Mouse (Mus musculus) thymus, postnatal 10 days (tissue): ENCODE data around the gene Insc.

Experiments used
- DNase-seq, 2 experiments: peaks; one replicate each; pipeline ENCODE4 v3.0.0; 2021; ENCODE audit warnings: low spot score in 2 of 2

The Insc gene

DNA sequence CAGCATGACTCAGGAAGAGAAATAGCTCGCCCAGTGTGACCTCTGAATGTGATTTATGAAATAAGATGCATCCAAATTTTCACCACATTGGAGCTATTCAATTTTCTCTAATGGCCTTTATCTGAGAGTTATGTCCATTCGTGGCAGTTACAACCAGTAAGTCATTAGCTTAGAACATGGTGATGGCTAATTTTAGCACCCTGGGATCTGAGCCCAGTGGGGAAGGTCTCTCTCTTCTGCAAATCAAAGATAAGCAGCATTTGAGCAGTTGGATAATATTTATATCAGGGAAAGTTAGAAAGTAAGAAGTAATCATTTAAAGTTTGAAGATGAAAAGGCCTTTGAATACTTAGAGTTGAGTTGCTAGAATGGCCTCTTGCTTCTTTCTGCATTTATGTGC is 19.2 kb downstream of the Insc start:
- DNase-seq: no peak

DNA sequence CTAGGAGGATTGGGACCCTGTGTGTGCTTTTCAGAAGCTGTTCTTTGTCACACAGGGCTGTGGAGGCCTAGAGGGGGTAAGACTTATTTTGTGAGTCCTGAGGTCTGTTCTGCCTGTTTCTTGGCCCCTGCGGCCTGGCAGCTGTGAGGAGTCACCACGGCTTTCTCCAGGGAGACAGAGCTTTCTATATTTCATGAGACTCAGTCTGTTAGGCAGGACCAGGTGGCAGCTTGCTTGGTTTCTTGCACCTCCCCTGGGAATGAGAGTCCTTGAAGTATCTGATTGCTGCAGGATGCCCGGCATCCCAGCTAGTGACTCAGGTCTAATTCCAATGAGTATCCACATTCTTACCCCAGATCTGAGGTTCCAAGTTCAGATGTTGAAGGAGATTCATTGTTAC is 21.8 kb downstream of the Insc start:
- no peak for DNase-seq

DNA sequence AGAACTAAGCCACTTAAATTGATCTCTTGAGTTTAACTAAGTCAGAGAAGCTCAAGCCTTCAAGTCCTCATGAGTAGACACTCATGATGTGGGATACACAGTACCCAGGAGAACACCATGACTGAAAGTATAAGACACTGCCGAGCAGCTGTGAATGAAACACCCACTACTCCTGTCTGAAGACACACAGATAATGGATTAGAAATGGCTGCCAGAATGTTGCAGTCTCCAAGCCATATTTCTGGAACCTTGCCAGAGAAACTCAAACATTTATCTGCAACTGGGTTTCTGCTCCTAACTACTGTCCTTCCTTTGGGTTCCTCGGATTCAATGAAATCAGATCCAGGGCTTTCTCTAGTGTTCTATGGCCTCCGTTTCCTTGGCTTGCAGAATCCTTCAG is 23.0 kb downstream of the Insc start:
- no peak for DNase-seq

DNA sequence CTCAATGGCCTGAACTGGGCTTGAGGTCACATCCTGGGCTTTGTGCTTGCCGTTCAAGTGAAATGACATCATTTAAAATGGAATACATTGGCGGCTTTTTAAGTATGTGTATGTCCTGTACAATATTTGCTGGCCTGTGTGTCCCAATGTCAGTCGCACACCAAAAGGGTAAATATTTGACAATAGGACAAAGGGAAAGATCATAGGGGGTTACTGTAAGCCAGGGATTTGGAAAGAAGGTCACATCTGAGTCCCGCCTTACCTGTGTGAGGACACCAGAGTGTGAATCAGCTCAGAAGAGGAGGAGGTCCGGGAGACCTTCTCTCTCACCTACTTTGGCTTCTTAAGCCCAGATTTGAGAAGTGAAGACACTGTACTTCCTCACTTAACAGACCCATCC is 25.0 kb downstream of the Insc start:
- DNase-seq: no peak

DNA sequence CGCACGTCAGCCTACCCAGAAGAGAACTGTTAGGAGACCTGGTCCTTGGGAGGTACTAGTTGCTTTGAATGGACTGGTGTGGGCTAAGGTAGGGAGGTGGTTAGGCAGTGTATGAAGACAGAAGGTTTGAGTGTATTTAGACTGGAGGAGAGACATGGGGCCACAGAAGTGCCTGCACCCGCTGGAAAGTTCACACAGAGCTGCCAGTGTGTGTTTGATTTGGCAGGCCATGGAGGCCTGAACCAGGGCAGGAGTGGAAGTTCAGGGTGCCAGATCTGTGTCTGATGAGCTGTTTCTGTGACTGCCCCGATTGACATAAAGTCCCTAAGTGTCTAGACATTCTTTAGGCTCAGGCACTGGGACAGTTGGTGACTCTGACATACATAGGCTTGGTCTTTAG is 25.5 kb downstream of the Insc start:
- DNase-seq: no peak

DNA sequence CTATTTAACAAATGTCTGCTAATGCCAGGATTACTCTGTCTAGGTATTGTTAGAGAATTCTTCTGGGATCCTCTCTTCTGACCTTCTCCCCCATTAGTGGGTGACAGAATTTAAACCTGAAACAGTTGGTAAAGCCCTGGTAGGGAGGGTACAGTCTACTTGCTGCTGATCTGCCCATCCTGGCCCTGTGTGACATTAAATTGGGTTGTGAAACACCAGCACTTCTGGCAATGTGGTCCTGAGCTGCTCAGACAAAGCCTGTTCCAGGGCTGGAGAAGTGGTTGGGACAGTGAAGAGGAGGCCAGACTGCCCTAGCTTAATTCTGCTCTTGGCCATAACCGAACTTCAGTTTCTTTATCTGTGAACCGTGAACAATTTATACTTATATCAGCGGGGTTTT is 27.1 kb downstream of the Insc start:
- no peak for DNase-seq

DNA sequence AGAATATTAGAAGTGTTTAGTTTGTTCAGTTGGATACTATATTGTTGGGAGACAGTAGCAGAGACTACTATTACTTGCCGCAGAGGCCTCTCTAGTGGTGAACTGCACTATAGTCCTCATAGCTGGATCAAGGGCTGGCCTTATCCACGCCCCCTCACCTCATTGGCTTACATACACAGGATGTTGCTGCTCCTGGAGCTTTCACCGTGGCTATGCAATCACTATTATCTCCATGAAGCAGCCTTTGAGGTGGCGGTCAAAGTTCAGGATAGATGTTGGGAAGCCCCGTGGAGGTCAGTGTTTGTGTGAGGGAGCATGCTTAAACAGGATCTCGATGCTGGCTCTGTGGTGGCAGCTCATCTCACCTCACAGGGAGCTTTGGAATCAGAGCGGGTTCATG is 28.3 kb downstream of the Insc start:
- DNase-seq: no peak

DNA sequence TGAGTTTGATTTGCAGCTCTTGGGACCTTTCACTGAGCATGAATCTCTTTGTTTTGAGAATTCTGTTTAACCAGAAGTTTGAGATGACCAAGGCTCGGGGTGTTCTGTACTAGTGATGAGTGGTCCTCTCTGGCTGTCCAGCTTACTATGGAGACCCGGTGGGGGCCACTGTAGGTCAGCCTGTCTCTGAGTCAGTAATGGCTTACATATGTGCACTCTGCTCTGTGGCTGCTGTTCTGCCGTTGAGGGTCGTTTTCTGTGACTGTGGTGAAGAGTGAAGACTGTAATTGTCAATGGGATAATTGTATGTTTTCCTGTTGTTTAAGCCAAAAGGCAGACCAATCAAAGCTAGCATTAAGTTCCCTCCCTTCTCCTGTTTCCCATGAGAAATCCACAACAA is 30.3 kb downstream of the Insc start:
- DNase-seq: no peak

DNA sequence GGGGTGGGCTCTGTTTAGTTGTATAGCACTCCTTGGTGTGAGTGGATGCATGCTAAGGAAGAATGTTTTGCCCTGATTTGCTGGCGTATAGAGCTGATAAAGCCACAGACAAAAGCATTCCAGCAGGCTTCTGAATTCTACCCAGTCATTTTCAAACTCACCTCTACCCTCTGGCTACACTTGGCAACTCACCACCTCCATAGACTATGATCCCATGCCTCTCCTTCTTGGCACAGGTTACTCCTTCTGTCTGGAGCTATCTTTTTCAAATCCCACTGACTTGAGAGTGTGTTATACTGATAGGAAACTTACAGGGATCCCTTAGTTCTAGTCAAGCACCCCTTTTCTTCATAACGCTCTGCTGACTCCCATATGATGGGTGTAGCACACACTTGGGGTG is 32.4 kb downstream of the Insc start:
- no peak for DNase-seq

DNA sequence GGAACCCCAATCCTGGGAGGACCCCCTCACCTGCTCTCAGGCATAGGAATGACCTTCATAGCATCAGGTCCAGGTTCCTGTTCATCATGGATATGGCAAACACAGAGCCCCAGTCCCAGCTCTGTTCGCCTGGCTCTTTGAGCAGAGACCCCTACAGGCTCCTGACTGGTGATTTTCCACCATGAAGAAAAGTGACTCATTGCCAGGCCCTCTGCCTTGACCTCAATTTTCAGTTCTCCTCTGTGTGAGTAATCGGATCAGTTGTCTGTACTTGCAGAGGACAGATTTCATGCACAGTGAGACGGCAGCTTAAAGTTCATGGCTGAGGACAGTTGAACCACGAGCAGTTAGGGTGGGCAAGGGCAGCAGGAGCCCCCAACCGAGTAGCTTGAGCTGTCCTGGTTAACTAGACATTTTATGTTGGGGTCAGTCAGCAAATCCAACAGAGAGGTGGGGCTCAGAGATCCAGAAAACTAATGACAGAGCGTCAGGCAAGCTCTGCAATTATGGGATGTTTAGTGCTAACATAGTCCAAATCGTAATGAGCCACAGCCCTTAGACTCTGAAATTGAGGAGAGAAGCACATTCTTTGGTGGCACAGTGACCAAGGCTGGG is 34.8 kb downstream of the Insc start:
- DNase-seq: no peak

DNA sequence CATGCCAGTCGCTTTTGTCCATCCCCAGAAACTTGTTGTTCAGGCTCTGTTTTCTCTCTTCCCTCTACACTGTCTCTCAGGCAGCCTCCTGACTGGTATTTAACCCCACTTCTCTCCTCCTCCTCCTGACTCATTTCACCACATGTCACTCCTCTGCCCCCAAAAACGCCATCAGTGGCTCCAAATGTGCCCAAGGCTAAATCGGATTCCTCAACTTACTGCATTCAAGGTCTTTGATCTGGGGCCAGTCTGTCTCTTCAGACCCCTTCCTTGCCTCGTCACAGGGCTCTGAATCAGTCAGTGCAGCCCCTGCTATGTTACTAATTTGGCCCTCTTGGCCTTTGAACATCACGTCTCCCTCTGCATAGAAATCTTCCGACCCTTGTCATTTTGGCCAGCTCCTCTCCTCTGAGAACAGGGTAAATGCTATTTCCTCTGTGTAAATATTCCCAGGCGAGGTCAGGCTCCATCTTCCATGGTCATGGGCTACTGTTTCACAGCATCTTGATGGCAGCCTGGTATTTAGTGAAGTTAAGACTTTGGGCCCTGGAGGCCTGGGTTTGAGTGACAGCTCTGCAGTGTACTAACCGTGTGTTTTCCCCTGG is 35.7 kb downstream of the Insc start:
- no peak for DNase-seq

DNA sequence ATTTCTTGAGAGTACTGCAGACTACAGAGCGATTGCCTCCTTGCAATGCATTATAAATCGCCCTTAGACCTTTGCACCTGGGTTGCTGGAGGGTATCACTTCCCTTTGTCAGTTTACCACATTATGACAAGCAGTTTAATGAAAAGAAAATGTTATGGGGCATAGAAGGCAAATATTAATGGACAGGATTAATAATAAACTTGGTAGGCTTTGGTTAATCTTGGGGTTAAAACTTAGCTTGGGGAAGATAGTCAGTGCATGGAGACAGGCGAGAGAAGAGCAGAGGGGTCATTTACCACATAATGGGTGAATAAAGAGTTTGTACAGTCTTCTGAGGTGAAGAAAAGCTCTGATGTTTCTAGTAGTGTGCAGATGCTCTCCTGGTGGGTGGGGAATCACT is 39.8 kb downstream of the Insc start:
- no peak for DNase-seq

DNA sequence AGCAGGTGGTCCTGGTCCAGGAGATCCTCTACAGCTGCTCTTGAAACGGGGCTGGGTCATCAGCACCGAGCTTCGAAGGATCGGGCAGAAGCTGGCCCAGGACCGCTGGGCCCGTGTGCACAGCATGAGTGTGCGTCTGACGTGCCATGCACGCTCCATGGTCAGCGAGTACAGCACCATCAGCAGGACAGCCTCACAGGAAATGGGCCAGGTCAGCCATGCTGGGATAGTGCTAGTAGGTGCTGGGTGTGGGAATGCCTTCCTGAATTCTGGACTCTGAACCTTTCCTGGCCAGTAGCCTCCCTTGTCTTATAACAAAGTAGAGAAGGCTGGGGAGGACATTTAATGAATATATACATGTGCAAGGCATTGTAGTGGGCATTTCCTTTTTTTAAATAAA is 47.6 kb downstream of the Insc start:
- no peak for DNase-seq

DNA sequence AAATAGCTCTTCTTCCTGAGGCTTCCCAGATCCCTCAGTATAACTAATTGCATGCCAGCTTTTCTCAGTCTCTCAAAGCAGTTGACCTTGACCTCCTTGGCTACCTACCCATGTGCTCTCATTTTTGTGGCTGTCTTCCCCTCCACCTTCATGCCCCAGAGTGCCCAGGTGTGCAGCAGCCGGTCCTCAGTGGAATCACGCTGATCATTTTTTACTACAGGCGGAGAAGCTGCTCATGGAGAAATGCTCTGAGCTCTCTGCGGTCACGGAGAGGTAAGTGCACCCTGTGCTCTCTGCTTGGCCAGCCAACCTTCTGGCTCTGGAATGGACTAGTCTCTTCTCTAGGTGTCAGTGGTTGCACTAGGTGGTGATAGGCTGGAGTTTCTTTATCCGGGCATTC is 48.5 kb downstream of the Insc start:
- DNase-seq: no peak

DNA sequence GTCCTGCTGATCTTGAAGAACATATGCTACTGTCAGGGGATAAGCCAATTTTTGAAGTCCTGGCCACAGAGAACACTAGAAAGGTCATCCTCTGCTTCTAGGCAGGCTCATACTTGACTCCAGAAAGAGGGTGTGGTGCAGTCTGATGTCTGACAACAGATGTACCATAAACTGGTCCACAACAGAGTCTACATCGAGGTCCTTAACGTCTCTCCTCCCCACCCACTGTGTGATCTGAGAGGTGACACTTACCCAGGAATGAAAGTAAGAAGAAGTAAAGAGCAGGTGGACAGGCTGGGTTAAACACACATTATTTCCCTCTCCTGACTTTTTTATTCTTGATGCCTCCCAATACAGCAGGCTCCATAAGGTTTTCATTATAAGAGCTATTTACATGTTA is 50.9 kb downstream of the Insc start:
- DNase-seq: no peak

DNA sequence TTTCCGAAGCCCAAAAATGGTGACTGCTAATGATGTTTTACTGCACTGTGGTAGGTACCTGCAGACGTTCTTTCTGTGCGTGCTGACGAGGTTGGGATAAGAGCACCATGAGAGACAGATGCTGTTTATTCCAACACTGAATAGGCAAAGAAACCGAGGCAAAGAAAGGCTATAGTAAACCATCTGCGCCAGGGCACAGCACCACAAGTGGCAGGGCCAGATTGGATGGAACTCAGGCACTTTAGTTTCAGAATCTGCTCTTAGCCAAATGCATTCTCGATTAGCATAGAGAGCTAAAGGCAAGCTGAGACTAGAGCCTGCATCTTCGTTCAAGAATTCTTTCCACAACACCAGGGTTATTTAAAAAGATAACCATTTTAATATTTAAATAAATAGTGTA is 59.1 kb downstream of the Insc start:
- DNase-seq: no peak

DNA sequence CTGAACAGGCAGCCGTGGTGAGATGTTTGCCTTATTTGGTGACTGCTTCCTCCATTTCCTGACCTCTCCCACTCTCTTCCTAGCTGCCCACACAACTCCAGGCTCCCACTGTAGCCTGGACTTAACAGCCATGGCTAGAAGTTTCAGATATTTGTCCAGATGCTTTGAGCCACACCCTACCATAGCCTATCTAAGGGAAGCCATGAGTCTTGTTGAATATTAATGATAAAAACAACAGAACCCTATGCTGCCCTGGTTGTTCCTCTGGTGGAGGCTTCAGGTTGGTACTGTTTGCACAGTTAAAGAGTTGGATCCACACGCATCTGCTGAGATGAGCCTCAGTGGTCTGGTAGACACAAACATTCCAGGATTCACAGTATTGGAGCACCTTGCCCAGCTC is 61.8 kb downstream of the Insc start:
- no peak for DNase-seq

DNA sequence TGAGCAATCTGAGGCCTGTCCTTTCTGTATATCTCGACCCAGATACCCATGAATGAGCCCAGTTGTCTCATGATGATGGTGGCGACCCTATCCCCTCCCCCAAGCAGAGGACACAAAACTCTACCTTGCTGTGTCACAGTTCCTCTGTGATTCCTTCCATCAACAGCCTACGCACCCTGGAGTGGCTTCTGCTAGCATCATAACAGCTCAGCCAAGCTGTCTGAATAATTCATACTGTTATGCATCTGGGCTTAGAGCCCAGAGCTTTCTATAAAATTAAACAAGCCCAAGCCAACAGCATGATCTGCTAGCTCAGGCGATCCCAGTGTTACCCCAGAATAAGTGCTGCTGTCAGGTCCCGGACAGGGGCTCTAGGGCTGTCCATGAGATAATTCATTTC is 63.8 kb downstream of the Insc start:
- DNase-seq: no peak

DNA sequence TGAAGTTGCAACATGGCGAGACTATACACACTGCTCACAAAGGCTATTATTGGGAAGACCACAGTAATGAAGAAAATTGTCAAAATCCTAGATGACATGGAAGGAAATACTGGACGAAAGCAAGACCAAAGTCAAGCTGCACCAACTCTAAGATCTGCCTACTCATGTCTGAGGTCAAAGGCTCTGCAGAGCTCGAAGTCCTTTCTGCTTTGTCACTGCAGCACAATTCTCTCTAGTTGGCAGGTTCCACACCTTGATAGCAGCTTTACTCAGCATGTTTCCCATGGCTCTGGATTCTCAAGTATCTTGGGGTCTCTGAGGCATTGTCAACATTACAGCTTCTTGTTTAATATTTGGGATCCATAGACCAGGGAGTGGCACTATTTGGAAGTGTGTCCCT is 64.8 kb downstream of the Insc start:
- DNase-seq: no peak

DNA sequence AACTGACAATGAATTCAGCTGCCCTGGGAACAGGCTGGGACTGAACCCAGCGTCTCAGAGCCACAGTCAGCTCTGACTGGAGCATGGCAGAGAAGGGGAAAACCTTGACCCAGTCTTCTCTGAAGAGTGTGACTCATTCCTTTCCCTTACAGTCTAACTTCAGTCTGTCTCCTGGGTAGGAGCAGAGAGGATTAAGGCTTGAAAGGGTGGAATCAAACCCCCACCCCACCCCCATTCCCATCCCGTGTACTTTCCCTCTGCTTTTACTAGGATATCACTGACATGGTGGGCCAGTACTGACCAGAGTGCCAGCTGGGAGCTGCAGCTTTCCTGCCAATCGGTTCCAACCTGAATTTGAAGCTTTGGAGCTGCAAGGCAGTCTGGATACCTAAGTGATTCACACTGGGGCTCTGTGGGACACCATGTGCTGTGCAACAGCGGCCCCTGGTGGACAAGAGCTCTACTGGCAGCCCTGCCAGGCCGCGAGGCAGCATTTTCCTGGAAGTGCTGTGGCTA is 73.9 kb downstream of the Insc start:
- peak; percentile 49 to 81 for DNase-seq

DNA sequence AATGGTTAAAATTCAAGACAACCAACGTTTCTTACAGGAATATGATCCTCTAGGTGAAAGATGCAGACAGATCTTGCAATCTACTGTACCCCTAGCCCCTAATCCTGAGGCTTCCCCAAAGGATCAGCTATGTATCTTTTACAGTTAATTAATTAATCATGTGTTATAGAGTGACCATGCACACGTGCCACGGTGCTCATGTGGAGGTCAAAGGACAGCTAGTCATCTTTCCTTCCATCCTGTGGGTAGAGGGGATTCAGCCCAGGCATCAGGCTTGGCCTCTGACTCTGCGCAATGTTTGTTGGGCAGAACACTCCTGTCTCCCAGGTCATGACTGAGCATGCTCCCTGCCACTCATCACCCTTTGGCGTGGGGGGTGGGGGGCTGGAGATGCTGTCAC is 74.4 kb downstream of the Insc start:
- DNase-seq: no peak

DNA sequence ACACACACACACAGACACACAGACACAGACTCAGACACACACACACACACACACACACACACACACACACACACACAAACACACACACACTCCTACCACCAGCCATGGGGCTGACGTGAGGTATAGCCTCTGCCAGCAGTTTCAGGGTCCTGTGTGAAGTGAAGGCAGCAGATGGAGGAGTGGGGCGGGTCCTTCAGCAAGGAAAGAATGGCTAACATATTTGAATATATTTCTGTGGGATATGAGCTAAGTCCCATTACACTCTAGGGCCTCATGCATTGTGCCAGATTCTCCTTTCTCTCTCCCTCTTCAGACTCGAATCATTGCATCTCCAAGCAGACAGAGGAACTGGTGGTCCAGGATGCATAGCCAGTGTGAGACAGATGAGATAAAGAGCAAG is 74.9 kb downstream of the Insc start:
- no peak for DNase-seq

DNA sequence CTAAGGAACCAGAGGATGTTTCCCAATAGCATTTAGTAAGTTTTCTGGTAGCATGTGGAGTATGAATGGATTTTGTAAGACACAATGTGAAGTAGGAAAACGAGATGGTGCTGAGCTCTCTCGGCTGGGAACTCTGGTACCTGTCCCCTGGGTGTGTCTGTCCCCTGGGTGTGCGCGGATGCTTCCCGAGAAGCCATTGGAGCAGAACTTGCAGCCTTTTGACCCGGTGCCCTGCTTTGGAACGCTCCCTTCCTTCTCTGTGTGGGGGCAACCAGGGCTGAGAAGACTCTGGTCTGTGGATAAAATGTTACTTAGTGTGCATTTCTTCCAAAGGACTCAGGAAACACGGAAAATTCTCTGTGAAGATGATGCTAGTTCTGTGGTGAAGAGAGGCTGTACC is 75.3 kb downstream of the Insc start:
- DNase-seq: no peak

DNA sequence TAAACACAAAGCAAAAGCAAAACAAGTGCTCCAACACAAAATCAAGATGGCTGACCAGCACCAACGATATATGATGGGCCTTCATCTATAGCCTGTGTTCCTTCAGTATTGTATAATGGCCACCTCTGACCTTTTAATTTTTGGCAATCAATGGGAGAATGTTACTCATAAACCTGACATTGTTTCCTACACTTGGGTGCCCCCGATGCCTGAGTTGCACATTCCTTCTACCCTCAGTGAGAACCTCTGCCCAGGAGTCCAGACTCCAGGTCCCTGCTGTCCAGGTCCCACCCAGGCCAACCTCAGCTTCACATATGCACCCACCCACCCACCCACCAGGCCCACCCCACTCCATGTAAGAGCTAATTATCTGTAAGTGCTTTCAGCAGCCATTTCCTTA is 79.2 kb downstream of the Insc start:
- DNase-seq: no peak
